Mouse (Mus musculus) induced T-regulatory cell, adult 2 months (primary cell): Measurements from ENCODE around the gene Jade3.

Source experiments
- DNase-seq: peaks from one replicate; pipeline ENCODE4 v3.0.0-alpha.2; 2012; ENCODE audit warnings: low read depth

Gene Jade3

DNA sequence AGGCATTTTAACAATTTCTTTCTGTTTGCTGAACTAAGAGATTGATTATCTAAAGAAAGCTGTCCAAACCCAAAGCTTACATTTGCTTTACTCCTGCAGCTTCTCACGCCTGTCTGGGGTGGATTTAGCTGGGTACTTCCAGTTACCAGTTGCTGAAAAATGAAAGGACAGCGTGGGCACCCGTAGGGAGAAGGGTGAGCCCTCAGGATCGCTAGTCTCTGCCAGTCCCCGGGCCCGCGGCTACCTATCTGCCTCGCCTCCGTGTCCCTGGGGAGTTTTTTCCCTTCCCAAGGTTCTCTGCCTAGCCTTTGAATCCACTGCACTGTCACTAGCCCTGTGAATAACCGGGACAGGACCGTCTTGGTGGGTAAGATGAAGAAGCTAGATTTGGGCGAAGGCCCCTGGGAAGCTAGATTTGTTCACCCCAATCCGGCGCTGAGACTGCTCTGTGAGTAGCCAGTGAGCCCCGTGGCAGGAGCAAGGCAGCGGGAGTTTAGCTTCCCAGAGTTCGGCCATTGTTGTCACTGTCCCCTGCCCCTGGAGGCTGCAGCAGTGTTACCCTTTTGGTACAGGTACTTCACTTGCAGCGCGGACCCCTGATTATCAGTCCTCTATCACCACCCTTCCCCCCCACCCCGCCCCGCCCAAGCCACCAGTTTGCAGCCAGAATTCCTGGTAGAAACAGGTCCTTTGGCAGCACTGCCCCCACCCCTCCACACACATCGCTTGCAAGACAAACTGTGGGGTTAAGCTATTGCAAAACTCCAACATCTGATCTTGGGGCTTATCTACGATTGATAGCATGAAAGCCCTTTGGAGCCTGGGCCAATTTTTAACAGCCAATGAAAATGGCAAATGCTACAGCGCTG lies 122.8 kb downstream of the Jade3 start:
- DNase-seq = no peak

DNA sequence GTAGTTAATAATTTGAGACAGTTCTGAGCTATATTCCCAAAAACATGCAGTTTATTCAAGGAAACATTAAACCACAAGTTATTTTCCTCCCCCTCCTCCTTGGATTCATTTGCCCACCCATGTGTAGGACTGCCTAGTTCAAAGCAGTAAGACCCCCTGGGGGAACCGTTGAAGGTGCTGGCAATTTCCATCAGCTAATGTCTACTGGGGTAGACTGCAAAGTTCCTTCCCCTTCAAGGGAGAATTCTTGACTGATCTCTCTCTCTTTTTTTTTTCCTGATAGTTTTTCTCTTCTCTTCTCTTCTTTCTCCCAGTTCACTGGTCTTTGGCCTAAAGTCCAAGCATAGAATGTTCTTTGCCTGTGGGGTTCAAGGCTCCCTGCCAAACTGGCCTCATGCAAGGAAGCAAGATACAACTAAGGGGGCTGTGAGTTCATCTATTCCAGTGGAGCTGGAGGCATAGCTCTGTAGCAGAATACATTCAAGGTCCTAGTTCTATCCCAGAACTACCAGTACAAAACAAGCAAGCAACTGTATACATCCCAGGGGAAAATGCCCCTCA lies 123.5 kb downstream of the Jade3 start:
- DNase-seq = no peak

DNA sequence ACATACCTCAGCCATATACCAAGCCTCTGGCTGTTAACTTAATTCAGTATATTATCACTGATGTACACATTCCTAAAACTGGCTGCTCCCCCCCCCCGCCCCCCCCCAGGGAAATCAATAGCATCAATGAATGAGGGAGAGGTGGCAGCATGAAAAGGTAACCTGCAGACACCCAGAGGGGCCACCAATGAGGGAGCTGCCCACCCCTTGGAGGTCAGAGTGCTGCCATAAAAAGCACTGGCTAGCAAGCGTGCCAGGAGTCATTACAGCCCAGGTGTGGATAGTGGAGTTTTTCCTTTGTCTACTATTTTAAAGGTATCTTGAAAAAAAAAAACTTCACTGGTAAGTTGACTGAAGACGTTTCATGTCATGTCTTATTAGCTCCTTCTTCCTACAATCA lies 124.0 kb downstream of the Jade3 start, which contains the start of gene Rgn:
Gene Rgn (plus strand): TSS at position 256 of the 400 bp plus-strand sequence.
- DNase-seq = no peak

DNA sequence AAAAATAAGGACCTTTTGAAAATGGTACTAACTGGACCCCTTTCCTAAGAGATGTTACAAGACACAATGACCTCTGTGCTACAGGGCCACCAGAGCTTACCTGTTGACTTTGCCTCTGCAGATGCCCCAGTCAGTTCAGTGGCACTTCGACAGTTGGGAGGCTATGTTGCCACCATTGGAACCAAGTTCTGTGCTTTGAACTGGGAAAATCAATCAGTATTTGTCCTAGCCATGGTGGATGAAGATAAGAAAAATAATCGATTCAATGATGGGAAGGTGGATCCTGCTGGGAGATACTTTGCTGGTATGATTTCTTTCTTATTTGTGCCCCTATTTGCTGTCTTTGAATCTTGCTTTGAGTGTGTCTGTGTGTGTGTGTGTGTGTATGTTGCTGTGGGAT lies 126.7 kb downstream of the Jade3 start:
- DNase-seq = no peak

DNA sequence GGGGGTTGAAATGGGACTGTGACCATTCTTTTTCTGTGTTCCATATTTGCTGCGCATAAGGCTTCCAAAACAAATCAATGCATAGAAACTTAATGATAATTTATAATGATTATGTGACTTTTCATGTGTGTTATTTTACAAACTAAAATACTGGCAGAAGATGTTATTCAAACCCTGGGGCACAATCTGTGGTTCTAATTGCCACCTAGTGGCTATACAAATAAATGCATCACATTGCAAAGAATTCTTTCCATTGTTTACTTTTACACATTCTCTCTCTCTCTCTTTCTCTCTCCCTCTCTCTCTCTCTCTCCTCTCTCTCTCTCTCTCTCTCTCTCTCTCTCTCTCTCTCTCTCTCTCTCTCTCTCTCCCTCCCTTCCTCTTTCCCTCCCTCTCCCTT lies 136.4 kb downstream of the Jade3 start:
- peak; percentile 1 for DNase-seq

DNA sequence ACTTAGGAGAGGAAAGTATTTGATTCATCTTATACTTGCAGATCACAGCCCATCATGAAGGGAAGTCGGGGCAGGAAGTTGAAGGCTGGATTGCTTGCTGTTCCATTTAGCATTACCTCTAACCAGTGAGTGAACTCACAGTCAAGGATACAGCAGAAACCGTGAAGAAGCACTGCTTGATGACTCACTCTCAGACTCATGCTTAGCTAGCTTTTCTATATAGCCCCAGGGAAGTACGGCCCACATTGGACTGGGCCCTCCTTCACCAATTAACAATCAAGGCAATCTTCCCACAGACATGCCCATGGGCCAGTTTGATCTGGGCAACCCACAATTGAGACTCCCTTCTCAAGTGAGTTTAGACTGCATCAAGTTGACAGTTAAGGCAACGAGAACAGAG lies 138.5 kb downstream of the Jade3 start:
- no peak for DNase-seq
